Mouse (Mus musculus): ENCODE data around the gene Acaca. TPM values are rescaled to one million over a fixed set of nuclear protein-coding genes. Genes with fewer than 3 reads are reported as not detected.

Acaca gene
- 100 to 1,000 TPM; 105 to 117 TPM for total RNA-seq (2021)
- long read RNA-seq, partial matches to known transcripts = 2 of 26 reads
- long read RNA-seq, other reads (novel, unspliced or antisense) = 24 of 26 reads

- peak; percentile 78 to 89 for DNase-seq (ENCODE audit: low spot score in 2 of 2)
Measured at GRCm38 (mm10) chr11:84128943-84129798, at the start of gene Acaca, which contains the start of gene Tada2a. Gene Acaca (plus strand): TSS chr11:84129672. Gene Tada2a (minus strand): TSS chr11:84129600.

- no peak for DNase-seq (ENCODE audit: low spot score in 2 of 2)
Measured at GRCm38 (mm10) chr11:84079887-84080286, 49.6 kb upstream of the Acaca start.

GRCm38 (mm10) chr11:84080327-84080726, 49.1 kb upstream of the Acaca start:
- DNase-seq (ENCODE audit: low spot score in 2 of 2) = no peak

GRCm38 (mm10) chr11:84081901-84082300, 47.6 kb upstream of the Acaca start:
- no peak for DNase-seq (ENCODE audit: low spot score in 2 of 2)

GRCm38 (mm10) chr11:84090572-84090971, 38.9 kb upstream of the Acaca start:
- DNase-seq (ENCODE audit: low spot score in 2 of 2) = no peak

GRCm38 (mm10) chr11:84095084-84095483, 34.4 kb upstream of the Acaca start:
- no peak for DNase-seq (ENCODE audit: low spot score in 2 of 2)

GRCm38 (mm10) chr11:84097251-84097998, 32.0 kb upstream of the Acaca start:
- no peak for DNase-seq (ENCODE audit: low spot score in 2 of 2)

- DNase-seq (ENCODE audit: low spot score in 2 of 2) = no peak
Measured at GRCm38 (mm10) chr11:84101182-84101581, 28.3 kb upstream of the Acaca start.

- DNase-seq (ENCODE audit: low spot score in 2 of 2) = no peak
Measured at GRCm38 (mm10) chr11:84104036-84104435, 25.4 kb upstream of the Acaca start.

- no peak for DNase-seq (ENCODE audit: low spot score in 2 of 2)
Measured at GRCm38 (mm10) chr11:84107137-84107536, 22.3 kb upstream of the Acaca start.

- no peak for DNase-seq (ENCODE audit: low spot score in 2 of 2)
Measured at GRCm38 (mm10) chr11:84113623-84114022, 15.8 kb upstream of the Acaca start.

GRCm38 (mm10) chr11:84115646-84116045, 13.8 kb upstream of the Acaca start:
- DNase-seq (ENCODE audit: low spot score in 2 of 2) = no peak

- DNase-seq (ENCODE audit: low spot score in 2 of 2) = no peak
Measured at GRCm38 (mm10) chr11:84116221-84116620, 13.3 kb upstream of the Acaca start.

- DNase-seq (ENCODE audit: low spot score in 2 of 2) = no peak
Measured at GRCm38 (mm10) chr11:84117431-84117830, 12.0 kb upstream of the Acaca start.

- no peak for DNase-seq (ENCODE audit: low spot score in 2 of 2)
Measured at GRCm38 (mm10) chr11:84121051-84121956, 8.2 kb upstream of the Acaca start.

GRCm38 (mm10) chr11:84127977-84128376, 1.5 kb upstream of the Acaca start:
- DNase-seq (ENCODE audit: low spot score in 2 of 2) = no peak

- DNase-seq (ENCODE audit: low spot score in 2 of 2) = no peak
Measured at GRCm38 (mm10) chr11:84129799-84130185, 320 bp downstream of the Acaca start.

- no peak for DNase-seq (ENCODE audit: low spot score in 2 of 2)
Measured at GRCm38 (mm10) chr11:84134331-84134860, 4.9 kb downstream of the Acaca start.

GRCm38 (mm10) chr11:84136453-84136852, 7.0 kb downstream of the Acaca start:
- DNase-seq (ENCODE audit: low spot score in 2 of 2) = no peak

GRCm38 (mm10) chr11:84141752-84142151, 12.3 kb downstream of the Acaca start:
- DNase-seq (ENCODE audit: low spot score in 2 of 2) = peak; percentile 71
